Mouse (Mus musculus) limb, embryonic 14.5 days (tissue): ENCODE measurements around the gene Cyfip1. TPM values are rescaled to one million over a fixed set of nuclear protein-coding genes. Genes with fewer than 3 reads are reported as not detected.

ENCODE experiments used
- ATAC-seq: fragments of 200-750 bp; cut with Nextera tagmentation; 2 replicates; pipeline ENCODE4 v1.8.0; 2017; ENCODE audit warnings: low read depth, moderate number of reproducible peaks, moderate TSS enrichment; ENCODE audit not compliant: low FRiP score
- DNase-seq: peaks from one replicate; pipeline ENCODE4 v3.0.0-alpha.2; 2015; ENCODE audit warnings: low spot score
- H3K27ac ChIP-seq: fragments of 300-500 bp; sonication (generic); replicated peaks from 2 replicates; pipeline ENCODE4 v1.5.1; 2014; ENCODE audit warnings: low read depth, mild to moderate bottlenecking, low read length, moderate library complexity, mixed read lengths
- H3K27me3 ChIP-seq: fragments of 300-500 bp; sonication (generic); 2 replicates; pipeline ENCODE4 v1.6.1; 2014; ENCODE audit warnings: low read length, mixed read lengths; ENCODE audit not compliant: control insufficient read depth, insufficient read depth
- H3K36me3 ChIP-seq: fragments of 300-500 bp; sonication (generic); 2 replicates; pipeline ENCODE4 v1.6.1; 2014; ENCODE audit warnings: mild to moderate bottlenecking, low read length, moderate library complexity, mixed read lengths; ENCODE audit not compliant: control insufficient read depth, insufficient read depth
- H3K4me1 ChIP-seq: fragments of 300-500 bp; sonication (generic); 2 replicates; pipeline ENCODE4 v1.6.1; 2014; ENCODE audit warnings: antibody characterized with exemption, low read length, mixed read lengths; ENCODE audit not compliant: control insufficient read depth, insufficient read depth
- H3K4me2 ChIP-seq: fragments of 300-500 bp; sonication (generic); replicated peaks from 2 replicates; pipeline ENCODE4 v1.6.1; 2014; ENCODE audit warnings: low read depth, mild to moderate bottlenecking, low read length, moderate library complexity; ENCODE audit not compliant: severe bottlenecking
- H3K4me3 ChIP-seq: fragments of 300-500 bp; sonication (generic); replicated peaks from 2 replicates; pipeline ENCODE4 v1.5.1; 2014; ENCODE audit warnings: low read length
- H3K9ac ChIP-seq: fragments of 300-500 bp; sonication (generic); 2 replicates; pipeline ENCODE4 v1.6.1; 2014; ENCODE audit warnings: mild to moderate bottlenecking, low read depth, low read length, moderate library complexity; ENCODE audit not compliant: severe bottlenecking
- H3K9me3 ChIP-seq: fragments of 300-500 bp; sonication (generic); 2 replicates; pipeline ENCODE4 v1.6.1; 2016; ENCODE audit warnings: low read length; ENCODE audit not compliant: control insufficient read depth
- POLR2A ChIP-seq: fragments of 200-500 bp; IDR thresholded peaks from 2 replicates; pipeline ENCODE4 v1.8.0; 2012; ENCODE audit warnings: inconsistent platforms, mild to moderate bottlenecking, moderate library complexity, borderline replicate concordance; ENCODE audit not compliant: insufficient read depth, insufficient read length; ENCODE audit errors: extremely low read depth
- WGBS: fragments of 180-500 bp; shearing (Covaris S2); extraction: QIAGEN DNeasy Blood & Tissue Kit; methylation state at CpG from one replicate; pipeline ENCODE4 v1.1.7; 2014; 5-methylcytosine and 5-hydroxymethylcytosine counted together
- polyA plus RNA-seq, 2 experiments: library from polyadenylated mRNA; depleted of rRNA in 1 of 2; stranded (reverse) in 1 of 2; unstranded in 1 of 2; fragments of >200 nt; fragmentation: Nextera tagmentation in 1 of 2; extraction: Ambion mirVana in 1 of 2; gene quantifications; 2 replicates each; pipeline versions ENCODE4 v1.2.1 to v1.2.3; 2012 to 2014

The Cyfip1 gene
- polyA plus RNA-seq, 2 experiments, result 55.6 to 115 TPM

DNA sequence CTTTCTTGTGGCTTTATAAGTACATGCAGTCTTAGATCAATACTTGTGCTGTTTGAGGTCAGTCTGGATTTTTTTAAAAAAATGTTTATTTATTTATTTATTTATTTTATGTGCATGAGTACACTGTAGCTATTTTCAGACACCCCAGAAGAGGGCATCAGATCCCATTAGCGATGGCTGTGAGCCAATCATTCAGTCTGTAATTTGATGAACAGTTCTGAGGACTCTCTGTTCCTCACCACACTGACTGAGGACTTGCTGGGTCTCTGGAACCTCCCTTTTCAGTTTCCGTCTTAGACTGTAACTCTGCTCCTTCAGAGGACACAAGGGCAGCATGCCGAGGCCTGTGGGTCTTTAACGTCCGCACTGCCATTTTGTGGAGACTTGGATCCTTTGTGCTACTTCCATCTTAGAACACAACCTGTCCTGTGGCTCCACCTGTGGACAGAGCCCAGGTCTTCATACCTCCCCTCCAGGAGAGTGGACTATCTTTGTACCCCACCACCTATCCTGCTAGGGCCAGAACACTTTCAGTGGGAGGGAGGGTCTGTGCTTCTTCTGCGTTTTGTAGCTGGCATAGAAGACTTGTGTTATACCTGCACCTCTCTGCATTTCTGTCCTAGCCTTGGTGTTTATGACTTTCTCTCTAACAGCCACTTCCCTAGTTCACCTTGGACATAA, 28.9 kb downstream of the Cyfip1 start:
- ATAC-seq, result no peak
- Histone ChIP-seq H3K27me3 (no peaks in the 10 kb centered on the region), H3K4me1 (0 out of 2 replicates have a peak, but pooled peaks cover 3% of the 10 kb centered on the region), H3K36me3 (peaks cover 32% of the 10 kb centered on the region), H3K27ac (no peak overlapping the region), H3K4me2 (no peak overlapping the region), H3K9ac (no peak overlapping the region), H3K4me3 (no peak overlapping the region), H3K9me3 (no peaks in the 10 kb centered on the region)
- 88% methylated on average over 6 of the region's 6 CpGs for WGBS
- TF ChIP-seq POLR2A, result no peak
- DNase-seq, result no peak

DNA sequence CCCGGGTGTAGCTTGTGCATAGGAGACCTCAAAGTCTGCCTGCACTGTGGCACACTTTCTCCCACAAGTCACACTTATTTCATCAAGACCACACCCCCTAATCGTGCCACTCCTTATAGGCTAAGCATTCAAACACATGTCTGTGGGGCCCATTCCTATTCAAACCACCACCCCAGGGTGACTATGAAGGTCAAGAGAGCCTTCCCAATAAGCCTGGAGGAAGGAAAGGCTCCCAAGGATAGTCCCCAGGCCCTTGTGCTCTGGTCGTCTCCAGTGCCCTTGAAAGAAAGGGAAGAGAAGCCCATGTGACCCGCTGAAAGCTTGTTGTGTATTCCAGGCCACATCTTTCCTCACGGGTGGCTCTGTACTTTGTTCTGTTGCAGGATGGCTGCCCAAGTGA, 29.9 kb downstream of the Cyfip1 start:
- Histone ChIP-seq H3K4me1 (0 out of 2 replicates have a peak, but pooled peaks cover 3% of the 10 kb centered on the region), H3K4me3 (no peak overlapping the region), H3K36me3 (peaks cover 42% of the 10 kb centered on the region), H3K27ac (no peak overlapping the region), H3K9me3 (no peaks in the 10 kb centered on the region), H3K4me2 (no peak overlapping the region), H3K9ac (no peak overlapping the region), H3K27me3 (no peaks in the 10 kb centered on the region)
- no peak for TF ChIP-seq POLR2A
- ATAC-seq, result no peak
- no peak for DNase-seq
- WGBS, result 88% methylated on average over 5 of the region's 5 CpGs

DNA sequence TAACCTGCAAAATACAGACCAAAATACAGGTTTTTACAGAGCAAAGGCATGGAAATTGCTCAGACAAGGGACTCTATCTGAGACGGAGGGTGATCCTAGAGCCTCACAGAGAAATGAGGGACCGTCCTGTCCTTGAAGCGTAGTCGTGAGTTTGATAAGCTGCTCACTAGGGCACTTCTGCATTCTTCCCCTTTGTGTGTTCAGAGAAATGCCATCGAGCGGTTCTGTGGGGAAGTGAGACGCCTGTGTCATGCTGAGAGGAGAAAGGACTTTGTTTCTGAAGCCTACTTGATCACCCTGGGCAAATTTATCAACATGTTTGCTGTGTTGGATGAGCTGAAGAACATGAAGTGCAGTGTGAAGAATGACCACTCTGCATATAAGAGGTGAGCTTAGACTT, 33.2 kb downstream of the Cyfip1 start:
- DNase-seq (no peak), ATAC-seq (no peak)
- Histone ChIP-seq H3K9me3 (no peaks in the 10 kb centered on the region), H3K36me3 (peaks cover 74% of the 10 kb centered on the region), H3K27me3 (no peaks in the 10 kb centered on the region), H3K27ac (no peak overlapping the region), H3K4me2 (no peak overlapping the region), H3K4me1 (0 out of 2 replicates have a peak, but pooled peaks cover under 1% of the 10 kb centered on the region), H3K4me3 (no peak overlapping the region), H3K9ac (no peak overlapping the region)
- WGBS, result 96% methylated on average over 7 of the region's 7 CpGs
- no peak for TF ChIP-seq POLR2A

DNA sequence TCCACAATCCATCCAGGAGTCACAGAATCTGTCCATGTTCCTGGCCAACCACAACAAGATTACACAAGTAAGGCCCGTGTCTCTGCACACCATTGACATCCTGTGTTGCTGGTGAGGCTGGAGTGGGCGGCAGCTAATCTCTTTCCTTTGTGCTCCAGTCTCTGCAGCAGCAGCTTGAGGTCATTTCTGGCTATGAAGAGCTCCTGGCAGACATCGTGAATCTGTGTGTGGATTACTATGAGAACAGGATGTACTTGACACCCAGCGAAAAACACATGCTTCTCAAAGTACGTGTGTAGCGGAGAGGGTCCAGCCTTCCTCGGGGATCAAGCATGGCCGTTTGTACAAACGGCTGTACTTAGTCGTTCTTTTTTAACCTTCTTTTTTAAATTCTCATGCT, 36.2 kb downstream of the Cyfip1 start:
- no peaks in the 10 kb centered on the region for H3K27me3 ChIP-seq
- ATAC-seq (no peak), DNase-seq (no peak)
- H3K9ac ChIP-seq, result no peak overlapping the region
- no peaks in the 10 kb centered on the region for H3K4me1 ChIP-seq
- no peak overlapping the region for H3K27ac ChIP-seq
- 92% methylated on average over 10 of the region's 10 CpGs for WGBS
- no peak overlapping the region for H3K4me2 ChIP-seq
- no peak for TF ChIP-seq POLR2A
- H3K4me3 ChIP-seq, result no peak overlapping the region
- H3K9me3 ChIP-seq, result no peaks in the 10 kb centered on the region
- peaks cover 81% of the 10 kb centered on the region for H3K36me3 ChIP-seq

DNA sequence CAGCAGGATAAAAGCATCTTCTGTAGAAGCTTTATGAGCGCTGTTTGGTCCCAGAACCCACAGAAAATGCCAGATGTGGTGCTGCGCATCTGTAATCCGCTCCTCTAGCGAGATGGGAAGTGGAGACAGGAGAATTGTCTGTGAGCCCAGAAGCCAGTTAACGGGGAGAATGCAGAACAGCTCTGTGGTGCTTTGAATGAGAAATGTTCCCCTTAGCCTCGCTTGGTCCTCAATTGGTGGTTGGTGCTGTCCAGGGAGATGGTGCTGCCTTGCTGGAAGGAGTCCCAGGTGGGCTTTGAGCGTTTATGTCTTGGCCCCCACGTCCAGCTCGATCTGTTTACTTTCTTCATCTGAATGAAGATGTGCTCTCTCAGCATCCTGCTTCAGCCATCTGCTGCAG, 39.3 kb downstream of the Cyfip1 start:
- TF ChIP-seq POLR2A, result no peak
- H3K27ac ChIP-seq, result no peak overlapping the region
- H3K27me3 ChIP-seq, result no peaks in the 10 kb centered on the region
- 81% methylated on average over 9 of the region's 9 CpGs for WGBS
- H3K9ac ChIP-seq, result no peak overlapping the region
- no peak overlapping the region for H3K4me2 ChIP-seq
- H3K4me3 ChIP-seq, result no peak overlapping the region
- H3K9me3 ChIP-seq, result no peaks in the 10 kb centered on the region
- ATAC-seq (no peak), DNase-seq (no peak)
- H3K36me3 ChIP-seq, result peaks cover 65% of the 10 kb centered on the region
- no peaks in the 10 kb centered on the region for H3K4me1 ChIP-seq
